Mouse (Mus musculus) lung, adult 2 months (tissue): ENCODE data around the gene Sorcs3.

Source experiments
- CTCF ChIP-seq: fragments of 200-500 bp; IDR thresholded peaks from 2 replicates; pipeline ENCODE4 v1.5.1; 2011; ENCODE audit warnings: mild to moderate bottlenecking, low read length, control low read depth; ENCODE audit not compliant: insufficient read depth
- POLR2A ChIP-seq: fragments of 200-500 bp; IDR thresholded peaks from 2 replicates; pipeline ENCODE4 v1.6.1; 2011; ENCODE audit warnings: low read depth, mild to moderate bottlenecking, control low read depth, low read length, borderline replicate concordance; ENCODE audit errors: extremely low read depth

GRCm38 (mm10) chr19:48337461-48337860, 131.6 kb downstream of the Sorcs3 start:
- TF ChIP-seq CTCF (no peak), POLR2A (no peak)
